Comparison of ENCODE assay signal across 22 mouse cellular contexts in genomic region chr2:18731718-18732117, GRCm38 (mm10). TPM values are rescaled to one million over a fixed set of nuclear protein-coding genes. Genes with fewer than 3 reads are reported as not detected.
DNase-seq lines count a peak whose midpoint lies in the region; ATAC-seq and TF ChIP-seq lines count a peak whose summit lies in the region.
"Had no signal": no experiment of that assay in that cellular context is flagged by ENCODE, and none has a peak within 500 bp of the region (broad histone marks: within the 10 kb centered on the region; RNA-seq: fewer than 3 reads in every experiment).

No protein-coding gene starts in this region.

- H3K27ac ChIP-seq in kidney, embryonic 14.5 days (ENCODE audit: low read depth, low read length): no peak overlapping the region
- no peak overlapping the region for H3K27ac ChIP-seq in forebrain, embryonic 16.5 days (ENCODE audit: low read length)
- H3K27ac ChIP-seq in midbrain, embryonic 12.5 days (replicated peaks): no peak overlapping the region
- H3K27ac ChIP-seq in neural tube, embryonic 15.5 days (replicated peaks): no peak overlapping the region
- H3K27ac ChIP-seq in heart, adult 2 months: no peak overlapping the region
- H3K27ac ChIP-seq: kidney, embryonic 15.5 days had no signal

- no peaks in the 10 kb centered on the region for H3K36me3 ChIP-seq in kidney, embryonic 14.5 days (ENCODE audit: control insufficient read depth, insufficient read depth, low read length)
- H3K36me3 ChIP-seq in forebrain, embryonic 16.5 days (ENCODE audit: control insufficient read depth, insufficient read depth): no peaks in the 10 kb centered on the region
- H3K36me3 ChIP-seq in midbrain, embryonic 12.5 days: no peaks in the 10 kb centered on the region
- no peaks in the 10 kb centered on the region for H3K36me3 ChIP-seq in neural tube, embryonic 15.5 days
- H3K36me3 ChIP-seq in heart, adult 2 months (ENCODE audit: control insufficient read depth, insufficient read depth, low read length): no peaks in the 10 kb centered on the region
- H3K36me3 ChIP-seq: kidney, embryonic 15.5 days had no signal

- no peaks in the 10 kb centered on the region for H3K4me1 ChIP-seq in kidney, embryonic 14.5 days (ENCODE audit: control insufficient read depth, insufficient read depth, low read length)
- H3K4me1 ChIP-seq in forebrain, embryonic 16.5 days (replicated peaks; ENCODE audit: control insufficient read depth, insufficient read depth, low read length): 0 out of 2 replicates have a peak, but pooled peaks cover 2% of the 10 kb centered on the region
- H3K4me1 ChIP-seq in midbrain, embryonic 12.5 days: peaks cover 10% of the 10 kb centered on the region; the same call in 1 of the 2 replicates
- no peaks in the 10 kb centered on the region for H3K4me1 ChIP-seq in neural tube, embryonic 15.5 days
- no peaks in the 10 kb centered on the region for H3K4me1 ChIP-seq in heart, adult 2 months (ENCODE audit: control insufficient read depth, insufficient read depth, low read length)
- H3K4me1 ChIP-seq: kidney, embryonic 15.5 days had no signal

- TF ChIP-seq POLR2A in heart, adult 2 months (IDR thresholded peaks at IDR 0.05; ENCODE audit: insufficient read depth, low read depth, low read length): no peak

- no peak for ATAC-seq in kidney, embryonic 14.5 days (ENCODE audit: low FRiP score, low TSS enrichment)
- ATAC-seq in forebrain, embryonic 16.5 days: peak; percentile 86
- ATAC-seq in midbrain, embryonic 12.5 days (ENCODE audit: low FRiP score, low read depth): peak; percentile 66
- no peak for ATAC-seq in neural tube, embryonic 15.5 days (ENCODE audit: low FRiP score)
- ATAC-seq in granulocyte monocyte progenitor cell, adult 5-6 weeks (replicated peaks; ENCODE audit: poor library complexity, severe bottlenecking): no peak; the same call in 1 of the 2 replicates

- intact Hi-C loops in heart, adult 2 months (cut with DNase I): no loop called here

- H3K4me3 ChIP-seq in kidney, embryonic 14.5 days (ENCODE audit: low read length): no peak overlapping the region
- no peak overlapping the region for H3K4me3 ChIP-seq in forebrain, embryonic 16.5 days (replicated peaks; ENCODE audit: low read length)
- no peak overlapping the region for H3K4me3 ChIP-seq in midbrain, embryonic 12.5 days
- no peak overlapping the region for H3K4me3 ChIP-seq in neural tube, embryonic 15.5 days (replicated peaks)
- H3K4me3 ChIP-seq in heart, adult 2 months: no peak overlapping the region
- H3K4me3 ChIP-seq: kidney, embryonic 15.5 days had no signal

- no peaks in the 10 kb centered on the region for H3K79me2 ChIP-seq in heart, adult 2 months (replicated peaks; ENCODE audit: control insufficient read depth, insufficient read depth, low read length)

- H3K27me3 ChIP-seq in kidney, embryonic 14.5 days (ENCODE audit: control insufficient read depth, insufficient read depth, low read length): no peaks in the 10 kb centered on the region
- H3K27me3 ChIP-seq in forebrain, embryonic 16.5 days (replicated peaks; ENCODE audit: control insufficient read depth, insufficient read depth, low read length): no peaks in the 10 kb centered on the region
- peaks cover 4% of the 10 kb centered on the region for H3K27me3 ChIP-seq in midbrain, embryonic 12.5 days
- H3K27me3 ChIP-seq in neural tube, embryonic 15.5 days (replicated peaks): no peaks in the 10 kb centered on the region
- no peaks in the 10 kb centered on the region for H3K27me3 ChIP-seq in heart, adult 2 months (ENCODE audit: control insufficient read depth, insufficient read depth, low read length)
- H3K27me3 ChIP-seq: kidney, embryonic 15.5 days had no signal

- WGBS in kidney, embryonic 14.5 days: 15% methylated on average over 9 of the region's 9 CpGs
- WGBS in forebrain, embryonic 16.5 days: 11% methylated on average over 9 of the region's 9 CpGs
- 24% methylated on average over 9 of the region's 9 CpGs for WGBS in midbrain, embryonic 12.5 days
- 7% methylated on average over 9 of the region's 9 CpGs for WGBS in neural tube, embryonic 15.5 days
- WGBS in heart, adult 2 months: 57% methylated on average over 9 of the region's 9 CpGs

- TF ChIP-seq EP300 in heart, adult 2 months (IDR thresholded peaks at IDR 0.05; ENCODE audit: insufficient read depth, low read depth, low read length): no peak

- H3K9ac ChIP-seq in kidney, embryonic 14.5 days (ENCODE audit: low read depth, low read length): no peak overlapping the region
- H3K9ac ChIP-seq in forebrain, embryonic 16.5 days (replicated peaks; ENCODE audit: low read depth, low read length): no peak overlapping the region
- no peak overlapping the region for H3K9ac ChIP-seq in midbrain, embryonic 12.5 days (replicated peaks)
- H3K9ac ChIP-seq in neural tube, embryonic 15.5 days (replicated peaks): no peak overlapping the region
- H3K9ac ChIP-seq in heart, adult 2 months (ENCODE audit: low read depth, low read length): no peak overlapping the region
- H3K9ac ChIP-seq: kidney, embryonic 15.5 days; lung, embryonic 14.5 days had no signal

- no peak for TF ChIP-seq CTCF in heart, adult 2 months (IDR thresholded peaks at IDR 0.05)

- DNase-seq in kidney, postnatal 36 days: no peak
- DNase-seq in cerebellum, adult 11 months: no peak
- no peak for DNase-seq in heart, adult 2 months
- DNase-seq: adrenal gland, postnatal 25 days; B cell, adult 2 months; gastrocnemius, postnatal 10 days; liver; lung, embryonic 14.5 days; right cerebral cortex, postnatal 25 days; thymus, adult 2 months had no signal

- no peaks in the 10 kb centered on the region for H3K9me3 ChIP-seq in kidney, embryonic 14.5 days (ENCODE audit: control insufficient read depth, low read length)
- H3K9me3 ChIP-seq in forebrain, embryonic 16.5 days (ENCODE audit: control insufficient read depth, low read length): no peaks in the 10 kb centered on the region
- no peaks in the 10 kb centered on the region for H3K9me3 ChIP-seq in midbrain, embryonic 12.5 days
- H3K9me3 ChIP-seq in neural tube, embryonic 15.5 days (replicated peaks): no peaks in the 10 kb centered on the region
- H3K9me3 ChIP-seq: kidney, embryonic 15.5 days had no signal

- H3K4me2 ChIP-seq in kidney, embryonic 14.5 days (replicated peaks; ENCODE audit: low read depth, low read length): 0 out of 2 replicates have a peak overlapping the region, but pooled peaks have one; percentile 3
- no peak overlapping the region for H3K4me2 ChIP-seq in forebrain, embryonic 16.5 days (ENCODE audit: low read length)
- peak overlapping the region; percentile 22; the same call in 1 of the 2 replicates for H3K4me2 ChIP-seq in midbrain, embryonic 12.5 days (replicated peaks)
- H3K4me2 ChIP-seq in neural tube, embryonic 15.5 days: peak overlapping the region; percentile 23
- H3K4me2 ChIP-seq: heart, embryonic 11.5 days; kidney, embryonic 15.5 days; lung, embryonic 14.5 days had no signal

RNA-seq across cellular contexts. Expression of gene Spag6, which starts 37.9 kb away (rescaled TPM):
- 0.07 and 0.09 TPM in 2 replicates for polyA plus RNA-seq in kidney, embryonic 14.5 days (2014; fragmentation: Nextera tagmentation; extraction: Ambion mirVana)
- not detected in 2 replicates for polyA plus RNA-seq in forebrain, embryonic 16.5 days (2015; fragmentation: Nextera tagmentation; extraction: Ambion mirVana)
- polyA plus RNA-seq in midbrain, embryonic 12.5 days (2016; fragmentation: Nextera tagmentation; extraction: Ambion mirVana): 0.32 and 0.35 TPM in 2 replicates
- polyA plus RNA-seq in neural tube, embryonic 15.5 days (2015; fragmentation: Nextera tagmentation; extraction: Ambion mirVana): 0.06 TPM in 1 of 2 replicates, not detected in the other
- total RNA-seq in heart, adult 2 months (2021): under 1 TPM; 0.26 to 0.36 TPM
- polyA plus RNA-seq in heart, adult 2 months (2012; rRNA removed): 0.20 and 0.32 TPM in 2 replicates
- total RNA-seq in granulocyte monocyte progenitor cell, adult 5-6 weeks (2014; fragmentation: Nextera tagmentation): not detected in 2 replicates
- total RNA-seq in granulocyte monocyte progenitor cell, adult 5-6 weeks (2017): not detected in 2 replicates
- total RNA-seq: common myeloid progenitor, adult 5-6 weeks; ES-E14; hematopoietic stem cell, adult 5-6 weeks; megakaryocyte progenitor cell, adult 5-6 weeks; neutrophil, adult 5-6 weeks had no signal
- polyA plus RNA-seq: heart, embryonic 11.5 days; kidney, embryonic 15.5 days had no signal

RNA-seq across cellular contexts. Expression of gene Bmi1, which starts 54.9 kb away (rescaled TPM):
- 34.7 and 44.1 TPM in 2 replicates for polyA plus RNA-seq in kidney, embryonic 14.5 days (2014; fragmentation: Nextera tagmentation; extraction: Ambion mirVana)
- 34.8 and 40.9 TPM in 2 replicates for polyA plus RNA-seq in forebrain, embryonic 16.5 days (2015; fragmentation: Nextera tagmentation; extraction: Ambion mirVana)
- 36.4 and 44.4 TPM in 2 replicates for polyA plus RNA-seq in midbrain, embryonic 12.5 days (2016; fragmentation: Nextera tagmentation; extraction: Ambion mirVana)
- 18.1 and 19.8 TPM in 2 replicates for polyA plus RNA-seq in neural tube, embryonic 15.5 days (2015; fragmentation: Nextera tagmentation; extraction: Ambion mirVana)
- total RNA-seq in heart, adult 2 months (2021): 10 to 100 TPM; 59.2 to 70.6 TPM
- 22.3 and 54.4 TPM in 2 replicates for polyA plus RNA-seq in heart, adult 2 months (2012; rRNA removed)
- total RNA-seq in granulocyte monocyte progenitor cell, adult 5-6 weeks (2014; fragmentation: Nextera tagmentation): 31.9 and 32.1 TPM in 2 replicates
- 26.6 and 41.9 TPM in 2 replicates for total RNA-seq in granulocyte monocyte progenitor cell, adult 5-6 weeks (2017)

RNA-seq across cellular contexts. Expression of gene Commd3, which starts 59.5 kb away (rescaled TPM):
- 215 and 264 TPM in 2 replicates for polyA plus RNA-seq in kidney, embryonic 14.5 days (2014; fragmentation: Nextera tagmentation; extraction: Ambion mirVana)
- 291 TPM in 2 replicates for polyA plus RNA-seq in forebrain, embryonic 16.5 days (2015; fragmentation: Nextera tagmentation; extraction: Ambion mirVana)
- 135 and 145 TPM in 2 replicates for polyA plus RNA-seq in midbrain, embryonic 12.5 days (2016; fragmentation: Nextera tagmentation; extraction: Ambion mirVana)
- 192 and 193 TPM in 2 replicates for polyA plus RNA-seq in neural tube, embryonic 15.5 days (2015; fragmentation: Nextera tagmentation; extraction: Ambion mirVana)
- 100 to 1,000 TPM in 1 of 2 experiments, 10 to 100 TPM in 1; 95.0 to 102 TPM for total RNA-seq in heart, adult 2 months (2021)
- 53.1 and 87.5 TPM in 2 replicates for polyA plus RNA-seq in heart, adult 2 months (2012; rRNA removed)
- total RNA-seq in granulocyte monocyte progenitor cell, adult 5-6 weeks (2014; fragmentation: Nextera tagmentation): 107 and 136 TPM in 2 replicates
- 205 and 217 TPM in 2 replicates for total RNA-seq in granulocyte monocyte progenitor cell, adult 5-6 weeks (2017)

Comparison
In these comparisons a context has a peak if more than half of its experiments do, and no peak if none do; other contexts are left out.
1. ATAC-seq: peak in forebrain, embryonic 16.5 days (single experiment) and midbrain, embryonic 12.5 days (single experiment); none in kidney, embryonic 14.5 days (single experiment), neural tube, embryonic 15.5 days (single experiment) and granulocyte monocyte progenitor cell, adult 5-6 weeks (single experiment).